Mouse (Mus musculus): Measurements from ENCODE around the gene Ada.
A peak's percentile ranks its signal among the peaks of the same experiment; 100 is the strongest.

The Ada gene

DNA sequence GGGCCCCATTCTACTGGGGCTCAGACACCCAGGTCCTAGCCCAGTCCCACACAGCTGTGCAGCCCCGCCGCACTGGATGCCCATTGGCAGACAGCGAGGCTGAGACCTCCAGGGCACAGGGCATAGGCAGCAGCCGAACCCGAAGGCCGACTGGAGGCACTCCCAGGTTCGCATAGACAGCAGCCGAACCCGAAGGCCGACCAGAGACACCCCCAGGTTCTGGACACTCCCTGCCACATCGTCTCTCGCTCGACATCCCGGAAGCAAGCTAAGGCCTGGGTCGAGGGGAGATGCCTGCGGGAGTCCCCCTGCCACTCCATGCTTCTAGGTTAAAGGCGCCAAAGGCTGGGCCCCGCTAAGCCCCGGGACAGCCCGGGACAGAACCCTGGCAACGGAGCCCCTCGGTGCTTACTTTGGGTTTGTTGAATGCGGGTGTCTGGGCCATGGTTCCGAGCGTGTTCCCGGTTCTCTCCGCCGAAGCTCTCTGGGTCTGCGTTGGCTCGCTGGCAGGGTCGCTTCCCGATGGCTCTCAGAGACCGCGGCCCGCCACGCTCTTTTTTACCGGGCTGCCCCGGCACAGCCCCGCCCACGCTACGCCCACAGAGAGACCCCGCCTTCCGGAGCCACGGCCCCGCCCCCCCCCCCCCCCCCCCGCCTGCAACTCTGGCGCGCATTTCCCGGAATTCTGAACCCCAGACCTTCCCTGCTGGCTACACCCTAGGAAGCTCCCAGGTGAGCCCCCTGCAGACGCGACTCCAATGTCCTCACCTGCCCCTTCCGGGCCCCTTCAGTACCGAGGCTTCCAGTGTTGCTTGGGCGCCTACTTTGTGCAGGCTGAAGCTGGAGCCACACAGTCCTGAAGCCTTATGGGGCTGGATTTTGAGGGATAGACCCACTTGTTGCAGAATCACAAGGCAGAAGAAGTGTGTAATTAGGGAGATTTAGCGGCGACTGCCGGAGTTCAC, at the start of gene Ada:
Gene Ada, minus strand, starts transcription at position 593 of the 965 bp plus-strand sequence.
- DNase-seq = peak; percentile 76 to 79

DNA sequence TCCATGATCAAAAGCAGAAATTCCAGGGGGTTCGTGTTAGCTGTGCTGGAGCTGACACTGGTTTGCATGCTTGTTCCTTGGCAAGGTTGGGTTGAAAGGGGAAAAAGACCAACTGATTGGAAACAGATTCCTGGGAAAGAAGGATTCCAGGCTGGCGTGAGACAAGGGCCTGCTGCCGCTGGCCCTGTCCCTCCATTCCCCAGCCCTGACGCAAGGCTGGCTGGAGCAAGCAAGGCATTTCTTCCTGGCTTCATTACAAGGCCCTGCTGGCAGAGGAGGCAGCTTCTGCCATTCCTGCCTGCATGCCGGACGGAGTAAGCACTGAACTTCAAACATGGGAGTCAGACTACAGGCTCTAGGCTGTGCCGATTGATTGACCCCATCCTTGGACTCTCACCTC, 48.4 kb upstream of the Ada start:
- no peak for DNase-seq

DNA sequence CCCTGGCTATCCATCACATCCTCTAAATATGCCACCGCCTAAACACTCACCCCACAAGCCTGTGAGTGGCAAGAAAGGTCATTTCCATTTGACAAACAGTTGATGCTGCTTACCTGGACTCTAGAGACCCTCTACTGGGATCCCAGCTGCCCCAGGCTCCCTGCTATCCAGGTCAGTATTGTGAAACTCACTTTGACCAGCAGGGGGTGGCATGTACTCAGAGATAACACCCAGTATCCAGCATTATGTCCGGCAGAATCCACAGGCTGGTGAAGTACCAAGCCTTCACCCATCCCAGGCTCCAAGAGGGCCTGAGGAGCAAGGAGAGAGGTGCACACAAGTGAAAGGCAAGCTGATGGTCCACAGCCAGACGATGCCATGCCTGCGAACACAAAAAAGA, 38.4 kb upstream of the Ada start:
- DNase-seq = peak; percentile 42 to 48

DNA sequence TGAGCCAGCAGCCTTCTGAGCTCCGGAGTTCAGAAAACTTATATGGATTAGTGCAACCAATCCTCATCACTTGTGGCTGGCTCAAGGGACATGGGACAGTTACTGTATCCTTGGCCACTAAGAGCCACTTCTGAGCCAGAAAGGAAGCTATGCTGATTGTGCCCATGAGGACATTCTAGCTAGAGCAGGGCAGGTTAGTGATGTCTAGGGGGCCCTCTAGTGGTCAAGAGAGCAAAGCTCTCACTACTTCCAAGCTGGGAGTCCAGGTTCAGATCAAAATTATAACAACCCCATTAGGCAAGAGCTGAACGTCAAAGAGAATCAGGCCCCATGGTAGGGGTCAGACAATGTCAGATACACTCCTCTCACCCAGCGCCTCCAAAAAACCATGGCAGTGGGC, 37.7 kb upstream of the Ada start:
- DNase-seq = peak; percentile 26 to 32

DNA sequence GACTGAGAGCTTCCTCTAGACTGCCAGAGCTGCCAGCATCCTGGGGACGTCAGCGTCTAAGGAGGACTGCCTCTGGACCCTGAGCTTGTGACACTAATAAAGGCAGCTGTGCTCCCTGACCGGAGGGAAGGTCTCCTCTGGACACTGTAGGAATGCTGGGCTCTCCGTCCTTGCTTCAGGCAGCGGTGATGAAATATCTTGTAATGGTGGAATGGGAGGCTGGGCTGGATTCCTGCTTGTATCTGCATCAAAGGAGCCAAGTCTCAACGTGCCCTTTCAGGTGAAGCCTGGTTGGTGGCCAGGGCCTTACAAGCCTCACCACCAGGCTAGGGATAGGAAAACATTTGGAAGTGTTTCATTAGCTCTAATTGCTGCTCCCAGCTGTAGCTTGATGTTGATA, 37.0 kb upstream of the Ada start:
- DNase-seq = no peak

DNA sequence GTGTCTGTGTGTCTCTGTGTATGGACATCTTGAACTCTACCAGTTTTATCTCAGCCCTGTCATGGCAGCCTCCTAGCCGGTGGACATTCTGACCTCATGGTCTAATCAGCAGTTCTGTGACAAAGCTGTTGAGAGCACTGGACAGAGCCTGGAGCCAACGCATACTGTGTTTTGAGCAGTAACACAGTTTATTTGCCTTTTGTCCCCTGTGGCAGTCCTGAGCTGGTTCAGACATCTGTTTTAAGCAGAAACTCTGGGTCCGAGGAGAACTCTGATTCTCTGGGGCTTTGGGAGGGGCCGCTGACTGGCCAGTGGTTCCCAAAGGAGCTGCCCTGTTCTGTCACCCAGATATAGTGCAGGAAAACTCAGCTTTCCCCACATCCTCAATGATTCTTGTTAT, 33.9 kb upstream of the Ada start:
- no peak for DNase-seq

DNA sequence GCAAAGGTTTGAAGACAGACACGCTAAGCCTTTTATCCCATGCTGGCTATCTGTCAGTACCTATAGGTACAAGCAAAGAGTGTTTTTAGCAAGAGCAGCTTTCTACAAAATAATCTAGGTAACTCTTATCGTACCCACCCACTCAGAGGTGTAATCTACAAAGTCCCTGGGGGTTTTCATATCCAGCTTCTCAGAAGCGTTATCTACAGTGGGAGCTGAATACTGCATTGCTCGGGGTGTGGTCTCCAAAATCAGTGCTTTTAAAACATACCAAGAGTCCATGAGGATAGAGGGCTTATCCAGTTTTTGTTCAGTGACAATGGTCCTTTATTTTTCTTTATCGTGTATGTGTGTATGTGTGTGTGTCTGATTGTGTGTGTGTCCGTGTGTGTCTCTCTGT, 33.3 kb upstream of the Ada start:
- no peak for DNase-seq

DNA sequence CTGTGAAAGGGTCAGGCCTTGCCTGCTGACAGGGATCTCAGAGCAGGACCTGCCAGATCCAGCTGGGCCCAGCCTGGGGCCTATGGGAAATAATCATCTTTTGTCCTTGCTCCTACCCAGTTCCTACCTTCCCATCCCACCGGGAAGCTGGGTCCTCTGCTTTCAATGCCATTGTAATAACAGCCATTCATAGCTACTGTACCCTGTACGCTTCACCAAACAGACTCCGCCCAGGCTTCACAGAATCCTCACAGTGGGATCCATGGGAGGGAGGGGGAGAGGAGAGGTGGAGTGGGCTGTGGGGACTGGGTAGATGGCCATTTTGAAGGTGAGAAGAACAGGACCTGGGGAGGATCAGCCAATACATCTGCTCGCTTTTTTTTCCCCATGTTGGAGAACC, 28.9 kb upstream of the Ada start:
- DNase-seq = no peak

DNA sequence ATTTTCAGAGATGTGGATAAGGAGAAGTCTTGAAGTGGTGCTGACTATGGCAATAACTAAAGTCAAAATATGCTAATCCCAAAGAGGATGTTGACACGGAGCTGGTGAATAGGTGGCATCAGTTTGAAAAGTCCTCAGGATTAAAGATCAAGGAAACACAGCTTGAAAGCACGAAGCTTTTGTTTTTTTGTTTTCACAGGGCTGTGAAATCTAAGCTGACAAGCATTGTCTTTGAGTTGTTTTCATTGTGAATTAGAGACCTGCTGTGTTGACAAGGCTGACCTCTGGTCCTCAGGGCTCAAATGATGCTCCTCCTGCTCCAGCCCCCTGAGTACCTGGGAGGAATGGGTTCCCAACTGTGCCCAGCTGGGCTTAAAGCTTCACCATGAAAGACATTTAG, 27.0 kb upstream of the Ada start:
- DNase-seq = no peak

DNA sequence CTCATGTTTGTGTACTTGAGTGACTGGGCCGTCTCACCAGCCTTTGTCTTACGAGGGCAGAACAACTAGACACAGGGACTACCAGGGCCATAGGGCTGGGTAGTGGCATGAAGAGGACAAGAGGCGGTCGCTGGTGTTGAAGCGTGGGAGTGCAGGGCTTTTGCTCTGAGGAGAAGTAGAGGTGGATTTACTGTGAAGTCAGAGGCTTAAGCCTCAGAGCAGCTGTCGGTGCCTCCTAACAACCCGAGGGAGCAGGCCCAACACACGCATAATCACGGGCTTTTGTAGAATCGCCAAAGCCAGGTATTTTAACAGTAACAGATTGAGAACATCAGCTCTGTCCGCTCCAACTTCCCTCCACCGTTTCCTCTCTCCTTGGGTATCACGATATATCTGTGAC, 26.6 kb upstream of the Ada start:
- DNase-seq = no peak

DNA sequence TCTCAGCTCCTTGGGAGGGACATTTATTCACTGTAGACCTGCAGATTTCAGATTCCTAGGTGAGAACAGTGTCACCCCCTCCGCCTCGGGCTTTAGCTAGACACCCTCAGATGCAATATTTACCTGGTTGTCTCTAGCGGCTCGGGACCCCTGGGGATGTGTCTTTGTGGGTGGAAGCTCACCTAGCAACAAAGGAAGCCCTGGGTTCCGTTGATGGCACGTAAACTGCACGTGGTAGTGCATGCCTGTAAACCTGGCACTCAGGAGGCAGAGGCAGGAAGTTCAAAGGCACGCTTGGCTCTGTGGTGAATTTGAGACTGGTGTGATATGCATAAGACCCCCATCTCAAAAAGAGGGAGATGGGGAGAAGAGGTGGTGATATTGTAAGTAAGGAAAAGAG, 20.7 kb upstream of the Ada start:
- peak; percentile 31 to 52 for DNase-seq

DNA sequence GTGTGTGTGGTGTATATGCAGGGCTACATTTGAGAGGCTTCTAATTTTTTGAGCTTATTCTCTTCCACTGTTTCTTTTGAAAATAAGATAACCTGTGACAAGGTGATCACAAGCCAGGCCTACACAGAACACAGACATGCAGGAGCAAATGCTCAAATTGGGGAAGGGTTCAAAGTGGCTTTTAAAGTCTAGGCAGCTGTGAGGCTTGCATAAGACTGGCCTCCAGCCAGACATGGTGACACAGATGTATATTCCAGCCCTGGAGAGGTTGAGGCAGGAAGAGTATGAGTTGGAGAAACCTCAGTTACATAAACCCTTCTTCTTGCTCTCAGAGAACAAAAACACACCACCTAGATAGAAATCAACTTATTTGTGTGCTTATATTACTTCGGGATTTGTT, 16.9 kb upstream of the Ada start:
- no peak for DNase-seq

DNA sequence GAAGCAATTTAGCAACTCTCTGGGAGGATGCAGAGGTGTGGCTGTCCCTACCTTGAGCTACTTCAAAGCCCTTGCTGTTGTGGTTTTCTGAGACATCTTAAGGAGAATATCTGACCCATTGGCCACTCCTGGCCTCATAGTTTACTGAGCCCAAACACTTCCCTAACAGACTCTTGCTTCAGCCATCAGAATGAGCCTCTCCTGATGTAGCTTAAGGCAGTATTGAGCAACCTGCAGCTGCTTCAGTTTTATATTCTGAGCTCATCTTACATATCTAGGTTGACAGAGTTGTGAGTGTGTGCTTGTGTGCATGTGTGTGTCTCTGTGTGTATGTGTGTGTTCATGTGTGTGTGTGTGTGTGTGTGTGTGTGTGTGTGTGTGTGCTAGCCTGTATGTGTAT, 16.2 kb upstream of the Ada start:
- DNase-seq = no peak

DNA sequence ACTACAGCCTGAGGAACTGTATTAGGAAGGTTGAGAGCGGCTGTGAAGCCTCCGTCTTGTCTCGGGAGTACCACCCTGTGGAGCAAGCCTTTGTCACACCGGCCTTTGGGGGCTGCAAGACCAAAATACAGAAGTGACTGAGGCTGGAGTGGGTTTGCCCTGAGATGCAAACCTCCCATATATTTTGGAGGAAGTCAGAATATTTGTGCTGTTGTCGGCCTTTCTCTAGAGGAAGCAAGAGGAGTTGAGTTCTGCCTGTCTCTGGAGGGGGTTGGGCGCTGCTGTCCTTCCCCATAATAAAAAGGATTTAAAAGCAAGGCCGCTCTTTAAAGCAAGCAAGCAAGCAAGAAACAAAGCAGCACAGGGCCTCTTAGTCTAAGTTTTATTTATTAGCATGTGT, 11.4 kb upstream of the Ada start:
- no peak for DNase-seq

DNA sequence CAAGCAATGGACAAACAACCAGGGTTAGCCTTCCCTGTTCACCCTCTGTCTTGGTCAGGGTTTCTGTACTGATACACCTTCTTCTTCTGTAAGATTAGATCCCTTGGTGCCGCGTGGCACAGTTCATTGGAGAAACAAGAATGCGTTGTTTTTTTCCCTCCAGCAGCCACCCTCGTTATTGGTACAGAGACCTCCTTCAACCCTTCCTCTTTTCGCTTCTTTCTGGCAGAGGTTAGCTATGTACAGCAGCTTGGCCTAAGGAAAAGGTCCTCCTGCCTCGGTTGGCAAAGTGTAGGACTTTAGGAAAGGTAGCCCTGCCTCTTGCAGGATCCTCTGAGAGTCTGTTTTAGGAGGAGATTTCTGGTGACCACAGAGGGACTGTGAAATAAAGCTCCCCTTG, 10.6 kb upstream of the Ada start:
- DNase-seq = no peak

DNA sequence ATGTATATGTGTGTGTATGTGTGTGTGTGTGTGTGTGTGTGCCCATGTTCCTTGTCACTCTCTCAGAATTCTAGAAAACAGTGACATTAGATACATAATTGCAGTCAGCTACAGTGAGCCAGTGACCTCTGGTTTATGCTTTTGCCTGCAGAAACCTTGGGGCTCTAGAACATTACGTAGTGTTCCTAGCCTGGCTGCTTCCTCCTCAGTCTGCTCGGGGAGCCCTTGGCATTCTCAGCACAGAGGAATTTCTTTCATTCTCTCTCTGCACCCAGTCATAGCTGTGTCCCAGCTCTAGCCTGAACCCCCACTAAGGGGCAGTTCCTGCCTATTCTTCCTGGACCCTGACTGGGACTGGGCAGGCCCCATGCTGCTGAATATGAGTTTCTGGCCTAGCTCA, 8.1 kb upstream of the Ada start:
- no peak for DNase-seq

DNA sequence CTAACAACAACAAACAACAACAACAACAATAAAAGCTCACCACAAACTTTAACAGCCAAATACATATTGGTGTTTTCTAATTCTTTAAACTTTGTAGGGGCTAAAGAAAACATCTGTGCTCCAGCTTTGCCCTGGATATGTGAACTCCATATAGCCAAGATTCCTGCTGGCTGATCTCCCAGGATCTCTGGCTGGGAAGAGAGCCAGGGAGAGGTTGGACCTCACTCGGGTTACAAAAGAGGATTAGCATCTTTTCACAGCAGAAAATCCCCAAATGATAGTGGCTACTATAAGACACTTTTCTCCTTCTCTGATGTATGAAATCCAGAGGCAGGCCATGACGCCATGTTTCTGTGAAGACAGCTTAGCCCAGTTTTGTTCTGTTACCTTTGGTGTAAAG, 6.7 kb upstream of the Ada start:
- DNase-seq = no peak

DNA sequence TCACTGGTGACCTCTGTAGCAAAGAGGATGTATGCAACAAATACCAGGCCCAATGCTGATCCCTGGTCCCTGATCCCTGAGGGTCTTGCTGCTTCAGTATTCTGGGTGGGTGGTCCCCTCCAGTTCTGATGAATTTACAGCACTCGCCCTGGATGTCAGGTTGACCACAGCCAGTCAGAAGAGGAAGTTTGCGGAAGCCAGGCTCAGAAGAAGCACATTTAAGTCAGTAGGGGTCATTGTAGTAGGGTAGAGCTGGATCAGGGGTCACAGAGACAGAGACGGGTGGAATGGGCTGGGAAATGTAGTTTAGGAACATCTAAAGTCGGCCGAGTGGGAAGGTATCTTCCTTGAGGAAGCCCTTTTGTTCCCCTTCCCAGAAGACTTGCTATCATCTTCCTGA, 4.2 kb upstream of the Ada start:
- DNase-seq = no peak

DNA sequence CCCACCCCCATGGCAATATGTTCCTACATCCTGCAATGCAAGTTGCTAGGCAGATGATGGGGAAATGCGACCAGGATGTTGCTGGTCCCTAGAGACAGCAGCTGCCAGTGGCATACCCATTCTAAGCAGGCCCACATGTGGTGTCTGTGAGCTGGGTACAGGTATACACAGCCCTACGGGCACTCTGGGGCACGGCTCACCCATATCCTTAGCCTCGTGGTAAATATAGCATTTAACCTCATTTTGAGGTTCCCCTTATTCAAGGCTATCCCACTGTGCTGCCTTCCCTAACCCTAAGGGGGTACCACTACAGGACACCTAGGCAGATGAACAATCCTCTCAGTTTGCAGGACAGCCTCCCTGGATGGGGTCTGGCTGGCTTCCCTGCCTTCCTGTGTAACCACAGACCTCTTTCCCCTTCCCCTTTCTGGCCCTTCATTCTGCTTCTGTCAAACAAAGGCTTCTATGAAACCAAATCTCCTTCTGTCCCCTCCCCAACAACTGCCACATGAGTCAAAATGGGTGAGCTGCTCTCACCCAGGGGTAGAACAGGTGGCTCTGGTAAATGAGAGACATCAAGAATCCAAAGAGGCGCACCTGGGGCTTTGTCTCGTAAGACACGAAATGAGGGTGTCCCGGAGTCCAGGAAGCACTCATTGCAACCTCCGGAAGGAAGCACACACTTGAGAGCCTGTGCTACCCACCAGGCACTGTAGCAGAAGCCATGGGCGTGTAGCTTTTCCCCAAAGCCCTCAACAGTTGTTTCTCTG, 5.1 kb downstream of the Ada start:
- peak; percentile 74 to 86 for DNase-seq

DNA sequence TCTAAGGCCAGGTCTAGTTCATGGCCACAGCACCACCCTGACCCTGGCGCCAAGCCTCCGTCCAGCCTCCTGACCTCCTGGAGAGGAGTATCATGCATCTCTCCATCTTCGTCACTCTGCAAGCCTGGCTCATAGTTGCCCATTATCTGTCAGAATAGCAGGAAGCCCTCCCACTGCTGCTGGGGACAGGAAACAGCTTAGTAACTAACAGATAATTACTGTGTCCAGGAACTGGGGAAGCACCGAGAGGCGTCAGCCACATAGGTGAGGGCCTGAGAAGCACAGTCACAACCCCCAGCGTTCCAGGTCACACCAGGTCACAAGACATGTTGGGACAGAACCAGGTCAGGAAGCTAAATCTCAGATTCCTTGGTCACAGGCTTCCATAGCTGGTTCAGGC, 6.7 kb downstream of the Ada start:
- no peak for DNase-seq

DNA sequence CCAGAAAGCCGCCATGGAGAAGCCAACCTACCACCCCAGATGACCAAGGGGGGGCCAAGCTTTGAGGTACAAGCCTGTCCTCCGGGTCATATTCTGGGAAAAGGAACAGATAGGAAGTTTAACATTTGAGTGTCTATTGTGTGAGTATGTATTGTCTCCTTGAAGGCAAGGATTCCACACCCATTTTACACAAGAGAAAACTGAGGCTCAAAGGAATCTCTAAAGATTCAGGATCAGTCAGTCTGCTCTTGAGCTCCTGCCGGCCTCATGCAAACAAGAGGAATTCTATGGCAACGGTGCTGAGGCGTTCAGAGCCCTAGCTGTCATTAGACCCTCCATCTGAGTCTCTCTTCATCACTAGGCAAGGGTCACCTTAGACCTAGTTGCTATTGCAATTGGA, 7.4 kb downstream of the Ada start:
- DNase-seq = no peak

DNA sequence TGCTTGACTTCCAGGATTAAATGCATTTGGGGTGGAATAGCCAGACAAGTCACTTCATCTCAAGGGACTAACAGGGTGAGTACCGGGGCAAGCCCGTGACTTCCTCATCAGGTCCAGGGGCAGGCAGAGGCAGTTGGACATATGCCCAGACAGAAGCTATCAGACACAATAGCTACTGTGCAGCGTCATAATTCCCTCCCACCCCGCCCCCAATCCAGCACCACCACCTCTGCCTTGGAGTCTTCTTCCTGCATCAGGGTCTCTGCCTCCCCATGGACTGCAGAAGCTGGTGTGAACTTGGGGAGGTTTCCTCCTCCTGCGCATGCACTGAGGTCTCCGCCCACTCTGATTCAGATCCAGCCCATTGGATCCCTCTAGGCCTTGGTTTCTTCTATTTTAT, 14.1 kb downstream of the Ada start:
- no peak for DNase-seq

DNA sequence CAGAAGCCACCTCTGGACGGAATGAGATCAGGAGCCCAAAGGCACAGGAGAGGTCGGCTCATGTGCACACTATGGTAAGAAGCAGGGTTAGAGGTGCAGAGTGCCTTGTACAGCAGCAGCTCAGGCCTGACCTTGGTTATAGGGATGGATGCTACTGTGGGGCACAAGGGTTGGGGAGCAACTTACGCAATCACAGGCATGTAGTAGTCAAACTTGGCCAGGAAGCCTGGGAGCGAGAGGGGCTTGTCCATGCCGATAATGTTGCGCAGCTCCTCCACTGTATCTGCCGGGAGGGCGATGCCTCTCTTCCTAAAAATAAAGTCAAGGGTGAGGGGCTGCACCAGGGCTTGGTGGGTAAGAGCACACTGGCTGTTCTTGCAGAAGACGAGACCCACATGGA, 14.9 kb downstream of the Ada start:
- no peak for DNase-seq

DNA sequence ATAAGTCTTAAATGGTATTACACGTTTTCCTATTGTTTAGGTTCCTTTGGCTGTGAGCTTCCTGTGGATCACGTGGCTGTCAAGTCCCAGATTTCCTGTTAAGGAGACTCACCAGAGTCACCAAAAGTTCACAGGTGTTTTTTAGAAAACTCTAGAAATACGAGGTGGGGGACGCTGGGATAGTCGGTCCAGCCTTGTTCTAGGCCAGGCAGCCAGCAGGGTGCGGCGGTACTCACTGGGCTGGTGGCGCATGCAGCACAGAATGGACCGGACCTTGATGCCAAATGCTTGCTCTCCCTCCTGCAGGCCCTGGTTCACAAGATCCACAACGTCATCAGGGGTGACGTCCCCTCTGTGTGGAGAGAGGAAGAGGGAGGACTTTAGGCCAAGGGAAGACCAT, 18.0 kb downstream of the Ada start:
- no peak for DNase-seq

Measured in thymus, postnatal 36 days (tissue).